Mouse (Mus musculus) G1E (cell line): ENCODE data around the gene Agap1. TPM values are rescaled to one million over a fixed set of nuclear protein-coding genes. Genes with fewer than 3 reads are reported as not detected.

Experiments
- ATAC-seq: 2 replicates; pipeline ENCODE4 v1.8.0; 2016; ENCODE audit warnings: mild to moderate bottlenecking; ENCODE audit not compliant: insufficient number of reproducible peaks, poor library complexity, low FRiP score, severe bottlenecking; ENCODE audit errors: extremely low read depth
- DNase-seq: peaks from one replicate; pipeline ENCODE4 v3.0.0; 2012; ENCODE audit warnings: low spot score
- H3K27me3 ChIP-seq: 2 replicates; pipeline ENCODE4 v1.6.1; 2012; ENCODE audit warnings: mild to moderate bottlenecking, low read length, inconsistent platforms; ENCODE audit not compliant: insufficient read depth
- H3K36me3 ChIP-seq: replicated peaks from 2 replicates; pipeline ENCODE3; 2012; ENCODE audit warnings: mild to moderate bottlenecking, inconsistent platforms
- H3K4me1 ChIP-seq: 2 replicates; pipeline ENCODE4 v1.6.1; 2012; ENCODE audit warnings: low read depth, low read length, inconsistent platforms, mixed read lengths; ENCODE audit not compliant: insufficient read depth
- H3K4me3 ChIP-seq: 2 replicates; pipeline ENCODE4 v1.5.1; 2012; ENCODE audit warnings: low read depth, mild to moderate bottlenecking, inconsistent platforms, low read length, moderate library complexity, mixed read lengths
- H3K9me3 ChIP-seq: replicated peaks from 2 replicates; pipeline ENCODE4 v1.6.1; 2012; ENCODE audit warnings: inconsistent platforms
- CTCF ChIP-seq: IDR thresholded peaks from 2 replicates; pipeline ENCODE4 v1.5.1; 2012; ENCODE audit warnings: low read depth, low read length, inconsistent platforms, mixed read lengths
- GATA1 ChIP-seq: IDR thresholded peaks from 2 replicates; pipeline ENCODE4 v1.6.1; 2012; ENCODE audit warnings: borderline replicate concordance, low read length, inconsistent platforms, mixed read lengths
- GATA2 ChIP-seq: IDR thresholded peaks from 2 replicates; pipeline ENCODE4 v1.6.1; 2012; ENCODE audit warnings: low read depth, low read length, inconsistent platforms, borderline replicate concordance
- POLR2AphosphoS5 ChIP-seq: IDR thresholded peaks from 2 replicates; pipeline ENCODE4 v1.6.1; 2012; ENCODE audit warnings: low read depth, low read length, inconsistent platforms; ENCODE audit not compliant: insufficient replicate concordance
- TAL1 ChIP-seq: conservative IDR thresholded peaks from 2 replicates; pipeline ENCODE4 v1.6.1; 2012; ENCODE audit warnings: low read depth, low read length, inconsistent platforms, mixed read lengths
- polyA plus RNA-seq: library from polyadenylated mRNA; stranded (reverse); fragments of >175 nt; gene quantifications from 2 replicates; pipeline ENCODE4 v1.2.3, GENCODE M21; 2012
- total RNA-seq, 2 experiments: library from RNA; stranded (forward) in 1 of 2; stranded (reverse) in 1 of 2; fragments of 200-1000 nt in 1 of 2; fragments of >200 nt in 1 of 2; fragmentation: Nextera tagmentation in 1 of 2; gene quantifications; 2 replicates each; pipeline ENCODE4 v1.2.3; 2014 to 2017

Gene Agap1
- total and polyA plus RNA-seq, 3 experiments: 0.01 to 0.45 (median 0.16) TPM

DNA sequence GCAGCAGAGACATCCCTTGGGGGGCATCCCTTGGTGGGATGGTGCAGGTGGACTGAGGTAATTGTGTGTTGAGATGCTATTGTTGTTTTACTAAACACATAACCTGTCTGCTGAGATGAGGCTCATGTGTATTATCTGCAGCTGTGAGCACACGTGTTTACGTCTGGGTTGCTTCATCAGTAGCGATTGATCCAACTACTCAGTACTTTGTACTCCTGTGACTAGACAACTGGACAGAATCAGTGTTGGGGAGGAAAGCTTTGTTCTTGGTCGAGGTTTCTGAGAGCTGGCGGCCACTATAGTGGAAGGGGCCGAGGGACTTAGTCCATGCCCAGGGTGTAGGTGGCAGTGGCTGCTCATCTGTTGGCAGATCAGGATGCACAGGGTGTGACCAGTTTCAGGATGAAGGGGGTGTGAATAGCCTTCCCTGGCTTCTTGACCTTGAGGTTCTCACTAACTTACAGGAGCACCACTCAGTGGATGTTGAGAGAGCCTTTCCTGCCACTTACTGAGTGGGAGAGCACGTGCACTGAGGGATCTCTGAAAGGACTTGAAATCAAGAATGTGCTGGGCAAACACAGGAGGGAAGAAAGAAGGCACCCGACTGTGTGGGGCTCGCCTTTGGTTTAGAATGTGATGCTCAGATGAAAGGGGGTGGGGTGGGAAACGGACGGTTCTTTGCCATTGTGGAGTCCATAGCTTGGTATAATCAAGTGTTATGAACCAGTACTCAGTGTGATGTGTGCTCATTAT is 61.4 kb downstream of the Agap1 start:
- no peak for ATAC-seq
- H3K9me3 ChIP-seq: peaks cover 93% of the 10 kb centered on the region

DNA sequence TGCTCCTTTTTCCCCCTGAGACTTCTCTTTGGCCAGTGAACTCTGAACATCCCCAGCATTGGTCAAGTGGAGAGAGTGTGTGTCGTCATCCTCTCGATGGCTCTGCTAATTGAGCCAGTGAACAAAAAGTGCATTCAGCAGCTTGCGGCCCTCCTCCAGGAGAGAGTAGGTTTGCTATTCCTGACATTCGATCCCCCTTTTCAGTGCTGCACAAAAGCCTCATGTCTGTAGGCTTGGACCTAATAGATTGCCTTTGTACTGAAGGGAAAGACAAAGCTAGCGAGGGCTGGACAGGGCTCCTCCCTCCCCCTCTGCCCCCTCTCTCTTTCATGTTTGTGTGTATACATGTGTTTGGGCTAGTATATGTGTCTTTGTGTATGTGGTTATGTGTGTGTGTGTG is 63.2 kb downstream of the Agap1 start:
- DNase-seq (no peak), ATAC-seq (no peak)
- Histone ChIP-seq H3K27me3 (no peaks in the 10 kb centered on the region), H3K4me1 (no peaks in the 10 kb centered on the region), H3K9me3 (peaks cover 93% of the 10 kb centered on the region), H3K4me3 (peak overlapping the region; percentile 3; the same call in 1 of the 2 replicates), H3K36me3 (no peaks in the 10 kb centered on the region)
- TF ChIP-seq GATA1 (no peak), TAL1 (no peak), GATA2 (no peak), POLR2AphosphoS5 (no peak), CTCF (no peak)

More for the DNA sequence above, 61.4 kb downstream of the Agap1 start:
- Histone ChIP-seq H3K27me3 (no peaks in the 10 kb centered on the region), H3K36me3 (no peaks in the 10 kb centered on the region), H3K4me1 (no peaks in the 10 kb centered on the region), H3K4me3 (no peak overlapping the region)
- DNase-seq: no peak
- TF ChIP-seq GATA1: no peak
- TF ChIP-seq POLR2AphosphoS5: no peak

DNA sequence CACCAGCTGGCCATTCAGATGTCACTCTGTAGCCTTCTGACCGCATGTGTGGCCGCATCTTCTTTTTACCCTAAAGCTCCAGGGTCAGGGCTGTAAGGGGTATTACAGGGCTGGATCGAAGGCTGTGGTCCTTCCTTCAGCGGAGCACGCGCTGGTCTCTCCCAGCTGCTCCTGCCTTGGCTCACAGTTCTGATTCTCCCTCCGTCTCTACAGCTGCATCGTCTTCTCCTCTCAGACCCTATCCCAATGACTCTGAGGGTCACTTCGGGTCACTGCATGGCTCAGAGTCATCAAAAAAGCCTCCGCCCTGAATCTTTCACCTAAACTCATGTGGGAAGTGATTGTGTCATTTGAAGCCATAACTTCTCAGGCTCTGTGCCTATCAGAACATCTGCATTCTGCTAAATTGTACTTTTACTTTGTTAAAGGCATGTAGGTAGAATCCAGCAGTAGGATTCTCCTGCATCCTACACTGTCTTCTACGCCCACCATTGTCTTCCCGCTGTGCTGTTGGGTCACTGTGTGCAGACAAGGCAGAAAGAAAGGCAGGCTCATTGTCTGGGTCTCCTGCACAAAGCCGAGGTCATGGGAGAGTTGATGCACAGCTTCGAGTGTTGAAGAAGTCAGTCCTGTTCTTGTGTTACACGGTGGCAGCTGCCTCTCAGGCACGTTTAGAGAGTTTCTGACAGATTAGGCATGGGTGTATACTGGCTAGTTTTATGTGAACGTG is 65.5 kb downstream of the Agap1 start:
- no peak for TF ChIP-seq TAL1
- no peak for TF ChIP-seq GATA2
- TF ChIP-seq GATA1: no peak
- TF ChIP-seq POLR2AphosphoS5: no peak
- TF ChIP-seq CTCF: no peak
- no peak overlapping the region for H3K4me3 ChIP-seq
- no peaks in the 10 kb centered on the region for H3K27me3 ChIP-seq
- H3K4me1 ChIP-seq: no peaks in the 10 kb centered on the region
- H3K9me3 ChIP-seq: peaks cover 88% of the 10 kb centered on the region
- no peaks in the 10 kb centered on the region for H3K36me3 ChIP-seq
- no peak for DNase-seq
- ATAC-seq: no peak

DNA sequence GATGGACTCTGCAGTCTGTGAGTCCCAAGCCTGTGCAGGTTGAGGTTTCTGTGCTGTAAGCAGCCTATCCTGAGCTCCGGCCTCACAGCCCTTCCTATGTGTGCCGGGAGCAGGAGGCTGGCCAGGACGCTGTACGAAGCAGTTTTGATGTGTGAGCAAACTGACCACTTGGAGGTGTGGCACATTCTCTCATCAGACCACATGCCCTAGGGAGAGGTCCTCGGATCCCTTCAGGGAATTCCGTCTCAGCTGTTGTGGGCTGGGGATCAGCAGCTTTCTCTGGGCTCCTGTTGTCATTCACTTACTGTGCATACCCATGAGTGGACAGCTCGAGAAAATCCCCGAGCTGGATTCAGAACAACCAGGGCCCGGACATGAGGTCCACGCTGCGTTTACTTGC is 66.8 kb downstream of the Agap1 start:
- DNase-seq (no peak), ATAC-seq (no peak)
- TF ChIP-seq GATA2 (no peak), CTCF (no peak), POLR2AphosphoS5 (no peak), GATA1 (no peak), TAL1 (no peak)
- Histone ChIP-seq H3K36me3 (no peaks in the 10 kb centered on the region), H3K4me1 (no peaks in the 10 kb centered on the region), H3K4me3 (no peak overlapping the region), H3K27me3 (no peaks in the 10 kb centered on the region), H3K9me3 (peaks cover 89% of the 10 kb centered on the region)

DNA sequence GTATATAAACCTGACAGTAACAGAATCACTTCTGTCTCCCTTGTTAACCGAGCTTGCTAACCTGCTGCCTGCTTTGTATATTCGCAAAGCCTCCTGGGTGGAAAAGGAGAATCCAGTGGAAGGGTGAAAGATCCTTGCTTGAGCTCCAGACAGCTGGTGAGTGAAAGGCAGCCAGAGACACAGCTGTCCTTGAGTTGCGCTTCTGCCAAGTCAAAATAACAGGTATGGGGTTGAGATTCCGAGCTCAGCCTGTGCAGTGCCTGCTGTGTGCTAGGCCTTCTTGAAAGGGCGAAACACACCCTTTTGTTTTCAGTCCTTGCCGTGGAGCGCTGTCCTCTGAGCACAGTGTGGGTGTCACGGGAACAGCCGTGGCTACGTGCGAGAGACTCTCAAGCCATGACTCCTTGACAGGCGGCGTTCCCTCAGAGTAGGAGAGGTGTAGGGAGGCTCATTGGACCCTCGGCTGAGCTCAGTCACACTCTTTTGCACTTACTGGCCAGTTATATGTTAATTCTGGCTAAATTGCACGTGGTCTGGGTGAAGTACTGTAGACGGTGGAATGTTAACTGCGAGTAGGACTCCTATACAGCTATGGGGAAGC is 67.4 kb downstream of the Agap1 start:
- Histone ChIP-seq H3K27me3 (no peaks in the 10 kb centered on the region), H3K4me1 (no peaks in the 10 kb centered on the region), H3K36me3 (no peaks in the 10 kb centered on the region), H3K9me3 (peaks cover 89% of the 10 kb centered on the region), H3K4me3 (no peak overlapping the region)
- ATAC-seq: no peak
- TF ChIP-seq GATA1 (no peak), GATA2 (no peak), POLR2AphosphoS5 (no peak), TAL1 (no peak)
- no peak for DNase-seq

DNA sequence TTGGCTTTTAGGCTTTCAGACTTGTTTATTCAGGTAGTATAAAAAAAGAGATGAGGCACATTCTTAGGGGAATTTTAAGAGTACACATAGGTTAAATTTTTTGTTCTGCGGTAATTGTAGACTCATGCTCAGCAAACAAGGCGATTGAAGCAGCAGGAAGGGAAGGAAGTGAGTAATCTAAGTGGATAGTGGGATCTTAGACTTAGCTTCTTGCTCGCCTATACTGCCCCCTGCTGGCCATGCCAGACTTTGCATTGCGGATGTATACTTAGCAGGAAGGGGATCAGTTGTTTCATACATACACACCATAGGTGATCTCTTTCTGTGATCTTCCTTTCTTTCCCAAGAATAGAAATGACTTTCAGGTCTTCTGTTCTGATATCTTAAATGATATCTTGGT is 69.8 kb downstream of the Agap1 start:
- Histone ChIP-seq H3K9me3 (peaks cover 91% of the 10 kb centered on the region), H3K27me3 (no peaks in the 10 kb centered on the region), H3K4me1 (no peaks in the 10 kb centered on the region), H3K4me3 (no peak overlapping the region), H3K36me3 (no peaks in the 10 kb centered on the region)
- TF ChIP-seq POLR2AphosphoS5 (no peak), CTCF (no peak), TAL1 (no peak), GATA1 (no peak), GATA2 (no peak)
- no peak for DNase-seq
- ATAC-seq: no peak
